In the genomic region with DNA sequence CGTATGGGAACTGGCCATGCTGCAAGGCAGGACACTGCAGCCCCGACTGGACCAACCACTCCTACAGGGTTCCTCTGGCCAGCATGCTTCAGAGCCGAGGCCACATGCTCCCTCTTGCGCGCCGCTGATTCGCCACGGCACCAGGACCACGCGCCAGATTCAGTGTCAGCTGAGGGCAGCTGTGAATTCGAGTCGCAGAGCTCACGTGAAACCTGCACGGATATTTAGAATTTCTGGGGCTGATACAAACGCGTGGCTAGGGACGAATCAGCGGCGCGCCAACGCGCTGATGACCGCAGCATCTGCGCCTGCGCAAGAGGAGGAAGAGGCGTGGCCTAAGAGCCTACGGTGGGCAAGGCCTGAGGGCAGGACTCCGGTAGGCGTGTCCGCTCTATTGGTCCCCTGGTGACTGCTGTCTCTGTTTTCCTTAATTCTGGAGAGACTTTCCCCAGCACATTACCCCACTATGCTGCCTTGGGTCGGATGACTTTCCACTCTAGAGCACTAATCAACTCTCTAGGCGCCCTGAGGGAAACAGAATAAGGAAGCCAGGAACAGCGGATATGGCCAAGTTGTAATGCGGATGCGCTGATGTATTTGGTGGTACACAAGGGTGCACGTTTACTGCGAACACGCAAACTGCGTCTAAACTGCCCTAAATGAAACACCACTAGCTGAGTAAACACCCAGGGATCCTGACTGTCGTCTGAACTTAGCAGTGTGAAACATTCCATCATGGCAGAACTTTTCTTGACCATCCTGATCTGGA, we compare ENCODE assay signal across 8 mouse cellular contexts. TPM values are rescaled to one million over a fixed set of nuclear protein-coding genes. Genes with fewer than 3 reads are reported as not detected.
DNase-seq lines count a peak whose midpoint lies in the region; ATAC-seq lines count a peak whose summit lies in the region.

TSS of gene Telo2 (minus strand) at position 304 of the 769 bp plus-strand sequence.

- DNase-seq in adipocyte (ENCODE audit: low spot score): peak; percentile 92
- peak; percentile 98 for DNase-seq in embryo, embryonic 10 days (ENCODE audit: low spot score)
- DNase-seq in gastrocnemius, postnatal 14 days: peak; percentile 95
- DNase-seq in left cerebral cortex, postnatal 10 days (ENCODE audit: extremely low spot score in 1 of 2, low spot score in 2 of 2): peak; percentile 88 to 95
- DNase-seq in right cerebral cortex, postnatal 25 days: peak; percentile 91
- peak; percentile 89 to 94 for DNase-seq in urinary bladder, postnatal 4 days (ENCODE audit: low spot score in 2 of 2)

- peak; percentile 86 for ATAC-seq in inflammation-experienced regulatory T-cells, adult 6 months
- ATAC-seq in megakaryocyte-erythroid progenitor cell, adult 5-6 weeks (replicated peaks; ENCODE audit: low FRiP score, low TSS enrichment, poor library complexity, severe bottlenecking): peak; percentile 83

- intact Hi-C loops in gastrocnemius, postnatal 14 days (cut with DNase I; ENCODE audit: low total_unique reads): no loop called here
- intact Hi-C loops in left cerebral cortex, postnatal 10 days (cut with DNase I): no loop called here

RNA-seq across cellular contexts. Expression of gene Telo2, which starts in this region (rescaled TPM):
- 1 to 10 TPM; 9.2 to 9.3 TPM for total RNA-seq in gastrocnemius, postnatal 14 days (2021)
- 10 to 100 TPM; 13.5 to 33.6 (median 17.7) TPM for polyA plus RNA-seq in inflammation-experienced regulatory T-cells, adult 6 months (2017; shearing (Covaris generic))
- 10 to 100 TPM; 35.4 to 41.1 TPM for total RNA-seq in left cerebral cortex, postnatal 10 days (2021)
- total RNA-seq in megakaryocyte-erythroid progenitor cell, adult 5-6 weeks (2014; fragmentation: Nextera tagmentation): 53.3 and 77.5 TPM in 2 replicates
- total RNA-seq in megakaryocyte-erythroid progenitor cell, adult 5-6 weeks (2017): 38.5 and 38.9 TPM in 2 replicates

Comparison
In these comparisons a context has a peak if more than half of its experiments do, and no peak if none do; other contexts are left out.
1. Peak in every context shown above with its lines: DNase-seq and ATAC-seq.